Mouse (Mus musculus) kidney, adult 2 months (tissue): ENCODE measurements around the gene Actn1. TPM values are rescaled to one million over a fixed set of nuclear protein-coding genes. Genes with fewer than 3 reads are reported as not detected.
A peak's percentile ranks its signal among the peaks of the same experiment; 100 is the strongest.

Source experiments
- DNase-seq: peaks from one replicate; pipeline ENCODE4 v3.0.0; 2021
- H3K27ac ChIP-seq: fragments of 200-500 bp; 2 replicates; pipeline ENCODE4 v1.5.1; 2012; ENCODE audit warnings: low read depth, low read length, control low read depth, inconsistent platforms; ENCODE audit not compliant: insufficient read depth
- H3K27me3 ChIP-seq: fragments of 200-500 bp; replicated peaks from 2 replicates; pipeline ENCODE4 v1.6.1; 2012; ENCODE audit warnings: mild to moderate bottlenecking, moderate library complexity, low read length, inconsistent platforms; ENCODE audit not compliant: control insufficient read depth, insufficient read depth
- H3K36me3 ChIP-seq: fragments of 200-500 bp; 2 replicates; pipeline ENCODE4 v1.6.1; 2012; ENCODE audit warnings: mild to moderate bottlenecking, moderate library complexity, low read length, inconsistent platforms; ENCODE audit not compliant: control insufficient read depth, insufficient read depth
- H3K4me1 ChIP-seq: fragments of 200-500 bp; 2 replicates; pipeline ENCODE4 v1.6.1; 2011; ENCODE audit warnings: low read length; ENCODE audit not compliant: control insufficient read depth, insufficient read depth
- H3K4me3 ChIP-seq: fragments of 200-500 bp; 2 replicates; pipeline ENCODE4 v1.5.1; 2011; ENCODE audit warnings: mild to moderate bottlenecking, low read depth, low read length, control low read depth; ENCODE audit not compliant: insufficient read depth
- CTCF ChIP-seq: fragments of 200-500 bp; conservative IDR thresholded peaks from 2 replicates; pipeline ENCODE4 v1.5.1; 2011; ENCODE audit warnings: low read depth, mild to moderate bottlenecking, control low read depth, low read length, moderate library complexity, mixed read lengths; ENCODE audit not compliant: insufficient read depth, insufficient read length
- POLR2A ChIP-seq: fragments of 200-500 bp; IDR thresholded peaks from one replicate; pipeline ENCODE4 v1.6.1; 2011; ENCODE audit warnings: low read depth, low read length, control low read depth
- WGBS: fragments of 180-500 bp; shearing (Covaris S2); methylation state at CpG from one replicate; pipeline ENCODE4 v1.1.7; 2018; 5-methylcytosine and 5-hydroxymethylcytosine counted together
- polyA plus RNA-seq: library from polyadenylated mRNA; depleted of rRNA; stranded (reverse); fragments of >200 nt; gene quantifications from 2 replicates; pipeline ENCODE4 v1.2.3, GENCODE M21; 2012

The Actn1 gene
- polyA plus RNA-seq, 1 experiment: 31.3 TPM

DNA sequence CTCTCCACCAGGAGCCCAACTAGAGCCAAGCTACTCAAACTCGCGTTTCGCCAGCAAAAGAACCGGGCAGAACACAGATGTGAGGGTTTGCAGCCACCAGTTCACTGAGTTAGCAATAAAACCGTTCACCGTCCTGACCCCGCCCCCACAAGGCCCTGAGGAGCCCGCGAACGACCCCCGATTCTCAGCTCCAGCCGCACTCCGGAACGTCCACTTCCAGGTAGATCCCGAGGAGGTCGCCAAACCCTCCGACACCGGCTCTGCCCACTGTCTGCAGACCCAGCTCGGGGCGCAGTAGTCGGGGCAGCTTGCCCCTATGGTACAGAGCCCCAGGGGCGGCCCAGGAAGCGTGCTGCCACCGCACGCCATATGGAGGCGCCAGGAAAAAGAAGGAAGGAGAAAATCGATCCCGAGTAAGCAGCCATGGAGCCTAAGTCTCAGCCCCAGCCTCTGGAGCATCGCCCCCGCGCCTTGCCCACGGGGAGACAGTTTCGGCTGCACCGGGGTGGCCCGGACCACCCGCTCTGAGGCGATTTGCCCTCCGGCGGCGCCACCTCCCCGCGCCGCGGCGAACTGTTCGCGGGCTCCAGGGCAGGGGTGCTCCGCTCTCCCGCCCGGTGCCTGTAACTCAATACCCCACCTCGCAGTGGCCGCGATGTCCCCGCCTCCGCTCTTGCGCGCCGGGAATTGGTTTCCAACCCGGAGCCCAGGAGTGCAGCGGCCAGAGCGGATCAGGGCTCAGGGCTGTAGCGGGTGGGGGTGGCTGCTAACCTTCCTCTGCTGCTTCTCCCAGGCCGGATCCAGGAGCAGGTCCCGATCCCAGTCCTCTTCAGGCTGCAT, 735 bp downstream of the Actn1 start:
- no peaks in the 10 kb centered on the region for H3K4me1 ChIP-seq
- H3K36me3 ChIP-seq: no peaks in the 10 kb centered on the region
- peak; percentile 72 for DNase-seq
- H3K4me3 ChIP-seq: peak overlapping the region; percentile 68
- peak overlapping the region; percentile 67 for H3K27ac ChIP-seq
- under 1% methylated on average over 64 of the region's 64 CpGs for WGBS
- H3K27me3 ChIP-seq: no peaks in the 10 kb centered on the region
- TF ChIP-seq CTCF: no peak
- TF ChIP-seq POLR2A: no peak

GRCm38 (mm10) chr12:80258520-80259215, 1.5 kb downstream of the Actn1 start:
- Histone ChIP-seq H3K36me3 (no peaks in the 10 kb centered on the region), H3K4me3 (peak overlapping the region; percentile 68), H3K27ac (peak overlapping the region; percentile 67), H3K27me3 (no peaks in the 10 kb centered on the region), H3K4me1 (no peaks in the 10 kb centered on the region)
- TF ChIP-seq POLR2A (no peak), CTCF (no peak)
- DNase-seq: no peak
- WGBS: 6% methylated on average over 22 of the region's 22 CpGs

DNA sequence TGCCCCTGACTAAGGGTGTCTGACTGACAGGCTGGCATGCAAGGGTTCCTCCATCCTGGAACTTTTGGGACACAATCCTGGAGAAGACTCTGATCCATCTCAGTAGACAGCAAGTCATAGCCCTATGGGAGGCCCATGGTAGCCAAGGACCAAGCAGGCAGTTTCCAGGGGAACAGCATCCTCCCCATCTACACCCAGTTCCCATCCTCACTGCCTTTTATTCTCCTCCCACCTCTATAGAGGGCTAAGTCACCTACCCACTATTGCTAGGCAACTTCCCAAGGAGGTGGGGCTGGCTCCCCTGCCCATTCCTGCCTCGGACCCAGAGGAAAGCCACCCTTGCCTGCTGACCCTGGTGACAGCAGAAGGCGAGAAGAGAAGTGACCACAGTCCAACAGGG, 8.2 kb downstream of the Actn1 start:
- 80% methylated on average over 2 of the region's 2 CpGs for WGBS
- Histone ChIP-seq H3K4me1 (peaks cover 3% of the 10 kb centered on the region; the same call in 1 of the 2 replicates), H3K27ac (no peak overlapping the region), H3K27me3 (no peaks in the 10 kb centered on the region), H3K36me3 (no peaks in the 10 kb centered on the region), H3K4me3 (no peak overlapping the region)
- TF ChIP-seq POLR2A: no peak
- no peak for DNase-seq

- Histone ChIP-seq H3K4me1 (peaks cover 6% of the 10 kb centered on the region), H3K27me3 (no peaks in the 10 kb centered on the region), H3K36me3 (no peaks in the 10 kb centered on the region), H3K4me3 (no peak overlapping the region), H3K27ac (no peak overlapping the region)
- DNase-seq: no peak
- 71% methylated on average over 3 of the region's 3 CpGs for WGBS
- TF ChIP-seq CTCF (no peak), POLR2A (no peak)
Observed at GRCm38 (mm10) chr12:80251554-80251953, 8.6 kb downstream of the Actn1 start.

- no peak for DNase-seq
- WGBS: 30% methylated on average over 6 of the region's 6 CpGs
- TF ChIP-seq CTCF (no peak), POLR2A (no peak)
- Histone ChIP-seq H3K4me3 (no peak overlapping the region), H3K27me3 (no peaks in the 10 kb centered on the region), H3K36me3 (no peaks in the 10 kb centered on the region), H3K4me1 (peaks cover 7% of the 10 kb centered on the region), H3K27ac (no peak overlapping the region)
Observed at GRCm38 (mm10) chr12:80249539-80249938, 10.6 kb downstream of the Actn1 start.

DNA sequence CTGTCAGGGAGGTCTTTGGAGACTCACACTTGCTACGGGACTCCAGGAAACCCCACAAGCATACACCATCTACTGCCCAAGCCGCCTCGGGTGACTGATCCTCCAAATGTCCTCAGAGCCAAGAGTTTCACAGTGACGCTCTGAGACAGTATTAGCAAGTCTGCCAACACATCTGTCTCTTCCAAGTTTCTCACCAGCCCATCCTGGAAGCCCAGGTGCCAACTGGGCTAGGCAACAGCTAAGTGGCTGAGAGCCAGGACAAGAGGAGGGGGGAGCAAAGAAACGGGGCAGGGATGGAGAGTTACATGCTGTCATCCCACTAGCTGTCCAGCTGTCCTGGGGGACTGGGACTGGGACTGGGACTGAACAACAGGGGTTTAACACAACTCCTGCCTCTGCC, 13.1 kb downstream of the Actn1 start:
- WGBS: 48% methylated on average over 5 of the region's 5 CpGs
- no peak overlapping the region for H3K27ac ChIP-seq
- H3K4me1 ChIP-seq: peaks cover 7% of the 10 kb centered on the region

GRCm38 (mm10) chr12:80246505-80246904, 13.7 kb downstream of the Actn1 start:
- Histone ChIP-seq H3K27me3 (no peaks in the 10 kb centered on the region), H3K36me3 (no peaks in the 10 kb centered on the region), H3K4me3 (no peak overlapping the region), H3K4me1 (peaks cover 7% of the 10 kb centered on the region), H3K27ac (no peak overlapping the region)
- 33% methylated on average over 2 of the region's 2 CpGs for WGBS
- DNase-seq: peak; percentile 43
- TF ChIP-seq POLR2A: no peak
- TF ChIP-seq CTCF: no peak

More for the DNA sequence above, 13.1 kb downstream of the Actn1 start:
- no peak overlapping the region for H3K4me3 ChIP-seq
- H3K27me3 ChIP-seq: no peaks in the 10 kb centered on the region
- H3K36me3 ChIP-seq: no peaks in the 10 kb centered on the region
- peak; percentile 52 for DNase-seq
- no peak for TF ChIP-seq CTCF
- TF ChIP-seq POLR2A: no peak
